Mouse (Mus musculus) bone marrow macrophage, adult 2 months (primary cell): ENCODE measurements around the gene Vat1.

Experiments
- CTCF ChIP-seq: IDR thresholded peaks from 2 replicates; pipeline ENCODE4 v1.5.1; 2012; ENCODE audit warnings: low read depth, mild to moderate bottlenecking, low read length, moderate library complexity
- POLR2A ChIP-seq: IDR thresholded peaks from 2 replicates; pipeline ENCODE4 v1.6.1; 2012; ENCODE audit warnings: mild to moderate bottlenecking, low read depth, low read length, borderline replicate concordance

DNA sequence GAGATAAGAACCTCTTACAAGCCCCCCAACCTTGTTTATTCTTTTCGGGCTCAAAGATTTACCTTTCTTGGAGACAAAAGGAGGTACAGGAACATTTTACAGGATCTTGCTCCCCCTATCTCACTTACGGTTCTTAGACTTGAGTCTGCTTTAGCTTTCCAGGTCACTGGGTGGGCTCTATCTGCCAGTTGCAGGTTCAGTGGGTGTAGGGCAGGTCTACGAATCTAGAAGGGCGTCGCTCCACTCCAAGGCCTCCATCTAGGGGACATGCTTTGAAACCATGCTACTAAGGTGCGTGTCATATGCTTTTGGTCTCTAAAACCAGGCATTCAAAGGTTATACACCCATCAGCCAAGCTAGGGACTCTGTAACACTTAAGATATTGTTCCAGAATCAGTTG, 18.2 kb upstream of the Vat1 start:
- no peak for TF ChIP-seq CTCF
- no peak for TF ChIP-seq POLR2A
